Mouse (Mus musculus): ENCODE measurements around the gene Srebf1.

DNA sequence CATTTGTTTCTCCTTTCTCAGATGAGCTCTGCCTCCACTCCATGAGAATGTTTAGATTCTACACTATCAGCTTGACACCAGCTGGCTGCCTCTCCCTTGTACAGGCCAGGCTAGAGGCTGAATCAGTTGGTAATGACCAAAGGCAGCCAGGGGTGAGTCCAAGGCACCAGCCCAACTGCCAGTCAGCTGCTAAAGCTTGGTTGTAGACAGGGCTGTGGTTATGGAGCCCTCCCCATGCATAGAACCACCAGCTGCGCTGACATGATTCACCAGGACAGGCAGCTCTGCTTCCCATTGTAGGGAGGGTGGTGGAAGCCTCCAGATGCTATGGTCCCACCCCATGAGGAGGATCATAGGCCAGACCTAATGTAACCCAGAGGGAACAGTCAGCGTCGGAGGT lies 68.4 kb downstream of the Srebf1 start:
- no peak for TF ChIP-seq CTCF (IDR thresholded peaks at IDR 0.05; ENCODE audit: borderline replicate concordance, insufficient read depth, low read length)
- TF ChIP-seq POLR2A (IDR thresholded peaks at IDR 0.05; ENCODE audit: low read depth, low read length) = no peak
